Mouse (Mus musculus) kidney, adult 2 months (tissue): Measurements from ENCODE around the gene Ttyh3. TPM values are rescaled to one million over a fixed set of nuclear protein-coding genes. Genes with fewer than 3 reads are reported as not detected.

Experiments
- DNase-seq: peaks from one replicate; pipeline ENCODE4 v3.0.0; 2021
- H3K27ac ChIP-seq: fragments of 200-500 bp; 2 replicates; pipeline ENCODE4 v1.5.1; 2012; ENCODE audit warnings: low read depth, low read length, control low read depth, inconsistent platforms; ENCODE audit not compliant: insufficient read depth
- H3K27me3 ChIP-seq: fragments of 200-500 bp; replicated peaks from 2 replicates; pipeline ENCODE4 v1.6.1; 2012; ENCODE audit warnings: mild to moderate bottlenecking, moderate library complexity, low read length, inconsistent platforms; ENCODE audit not compliant: control insufficient read depth, insufficient read depth
- H3K36me3 ChIP-seq: fragments of 200-500 bp; 2 replicates; pipeline ENCODE4 v1.6.1; 2012; ENCODE audit warnings: mild to moderate bottlenecking, moderate library complexity, low read length, inconsistent platforms; ENCODE audit not compliant: control insufficient read depth, insufficient read depth
- H3K4me1 ChIP-seq: fragments of 200-500 bp; 2 replicates; pipeline ENCODE4 v1.6.1; 2011; ENCODE audit warnings: low read length; ENCODE audit not compliant: control insufficient read depth, insufficient read depth
- H3K4me3 ChIP-seq: fragments of 200-500 bp; 2 replicates; pipeline ENCODE4 v1.5.1; 2011; ENCODE audit warnings: mild to moderate bottlenecking, low read depth, low read length, control low read depth; ENCODE audit not compliant: insufficient read depth
- CTCF ChIP-seq: fragments of 200-500 bp; conservative IDR thresholded peaks from 2 replicates; pipeline ENCODE4 v1.5.1; 2011; ENCODE audit warnings: low read depth, mild to moderate bottlenecking, control low read depth, low read length, moderate library complexity, mixed read lengths; ENCODE audit not compliant: insufficient read depth, insufficient read length
- POLR2A ChIP-seq: fragments of 200-500 bp; IDR thresholded peaks from one replicate; pipeline ENCODE4 v1.6.1; 2011; ENCODE audit warnings: low read depth, low read length, control low read depth
- WGBS: fragments of 180-500 bp; shearing (Covaris S2); methylation state at CpG from one replicate; pipeline ENCODE4 v1.1.7; 2018; 5-methylcytosine and 5-hydroxymethylcytosine counted together
- polyA plus RNA-seq: library from polyadenylated mRNA; depleted of rRNA; stranded (reverse); fragments of >200 nt; gene quantifications from 2 replicates; pipeline ENCODE4 v1.2.3, GENCODE M21; 2012; rRNA removed

Gene Ttyh3
- polyA plus RNA-seq, 1 experiment: 35.6 TPM

DNA sequence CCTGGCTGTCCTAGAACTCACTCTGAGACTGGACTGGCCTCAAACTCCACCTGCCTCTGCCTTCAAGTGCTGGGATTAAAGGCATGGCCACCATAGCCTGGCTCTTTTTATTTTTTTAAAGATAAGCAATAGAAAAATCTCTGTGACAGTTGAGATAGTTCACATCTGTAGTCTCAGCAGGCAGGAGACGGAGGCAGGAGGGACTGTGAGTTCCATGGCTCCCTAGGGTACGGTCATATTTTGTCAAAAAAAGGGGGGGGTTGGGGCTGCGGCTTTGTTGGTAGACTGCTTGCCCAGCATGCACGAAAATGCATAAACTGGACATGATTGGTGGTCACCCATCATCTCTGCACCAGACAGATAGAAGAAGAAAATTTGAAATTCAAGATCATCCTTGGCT, 77.6 kb downstream of the Ttyh3 start:
- 75% methylated on average over 4 of the region's 4 CpGs for WGBS
- no peaks in the 10 kb centered on the region for H3K36me3 ChIP-seq
- H3K4me3 ChIP-seq: no peak overlapping the region
- no peak overlapping the region for H3K27ac ChIP-seq
- DNase-seq: no peak
- H3K4me1 ChIP-seq: no peaks in the 10 kb centered on the region
- H3K27me3 ChIP-seq: no peaks in the 10 kb centered on the region
- TF ChIP-seq POLR2A (no peak), CTCF (no peak)

Other genes with a start within 250 kb of the Ttyh3 start
- 73.5 and 76.0 TPM in 2 replicates for gene Eif3b, start 229.7 kb downstream of the Ttyh3 start, polyA plus RNA-seq
- 0.03 TPM in 1 of 2 replicates, not detected in the other for gene Gm4869, start 203.4 kb downstream of the Ttyh3 start, polyA plus RNA-seq
- gene Chst12, start 143.5 kb downstream of the Ttyh3 start, polyA plus RNA-seq: 6.7 and 8.3 TPM in 2 replicates
- not detected in 2 replicates for gene Grifin, start 84.0 kb downstream of the Ttyh3 start, polyA plus RNA-seq
- 37.8 and 43.3 TPM in 2 replicates for gene Lfng, start 41.7 kb downstream of the Ttyh3 start, polyA plus RNA-seq
- 23.1 and 27.2 TPM in 2 replicates for gene Iqce, start 53.3 kb upstream of the Ttyh3 start, polyA plus RNA-seq
- gene Brat1, start 56.0 kb upstream of the Ttyh3 start, polyA plus RNA-seq: 16.3 and 20.4 TPM in 2 replicates
- 3.9 and 4.5 TPM in 2 replicates for gene Amz1, start 75.1 kb upstream of the Ttyh3 start, polyA plus RNA-seq
- gene Gna12, start 181.4 kb upstream of the Ttyh3 start, polyA plus RNA-seq: 122 and 136 TPM in 2 replicates